ENCODE assay signal across 10 mouse cellular contexts in the genomic region with DNA sequence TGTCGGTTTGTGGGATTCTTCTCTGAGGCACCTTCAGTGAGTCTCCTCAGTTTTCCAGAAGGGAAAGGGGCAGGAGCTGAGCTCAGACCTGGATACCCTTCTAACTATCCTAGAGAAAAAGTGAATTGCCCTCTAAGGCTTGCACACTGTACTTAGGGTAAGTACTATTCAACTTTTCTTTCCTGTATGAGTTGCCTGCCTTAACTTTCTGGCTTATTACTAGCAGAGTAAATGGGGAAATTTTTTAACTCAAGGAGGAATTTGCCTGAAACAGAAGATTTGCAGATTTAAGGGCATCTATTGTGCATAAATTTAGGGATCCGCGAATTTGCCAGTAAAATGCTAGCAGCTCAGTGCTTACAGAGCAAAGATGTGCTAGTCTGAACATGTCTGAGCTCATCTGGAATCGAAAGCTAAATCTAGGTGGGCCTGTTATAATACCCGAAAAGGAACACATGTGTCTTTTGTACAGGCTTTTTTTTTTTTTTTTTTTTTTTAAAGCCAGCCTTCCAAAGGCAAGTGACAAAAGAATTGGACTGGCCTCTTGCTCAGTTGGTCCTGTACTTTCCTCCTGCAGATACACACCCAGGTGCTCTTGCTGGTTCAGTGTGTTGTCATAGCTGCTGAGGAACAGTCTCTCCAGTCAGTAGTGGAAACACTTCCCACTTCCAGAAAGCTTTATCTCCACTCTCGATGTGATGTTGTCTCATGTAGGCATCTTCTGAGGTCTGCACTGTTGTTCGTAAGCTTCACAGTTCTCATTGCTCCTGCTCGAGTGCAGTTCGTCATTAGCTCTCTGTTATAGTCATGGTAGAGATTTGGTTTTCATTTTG.
DNase-seq lines count a peak whose midpoint lies in the region; ATAC-seq and TF ChIP-seq lines count a peak whose summit lies in the region.
"Had no signal": no experiment of that assay in that cellular context is flagged by ENCODE, and none has a peak within 500 bp of the region (broad histone marks: within the 10 kb centered on the region; RNA-seq: fewer than 3 reads in every experiment).

No protein-coding gene starts in this region.

- no peak for TF ChIP-seq EP300 in lung, postnatal 0 days (IDR thresholded peaks at IDR 0.05)

- intact Hi-C loops in heart, postnatal 14 days (cut with DNase I), result loop anchor here (2.0 kb wide), 1 partner anchor 66 kb away; no protein-coding TSS in a partner anchor

- H3K36me3 ChIP-seq in heart, embryonic 15.5 days, result no peaks in the 10 kb centered on the region
- H3K36me3 ChIP-seq in embryonic facial prominence, embryonic 15.5 days, result no peaks in the 10 kb centered on the region
- no peaks in the 10 kb centered on the region for H3K36me3 ChIP-seq in midbrain, embryonic 16.5 days (ENCODE audit: control insufficient read depth, insufficient read depth, low read length)
- no peaks in the 10 kb centered on the region for H3K36me3 ChIP-seq in lung, postnatal 0 days (ENCODE audit: insufficient read depth, low read length)

- peak; percentile 41 for DNase-seq in cerebellum, adult 8-10 months
- no peak for DNase-seq in cerebellum, adult 9-10 months
- no peak for DNase-seq in heart, postnatal 14 days
- no peak for DNase-seq in lung, postnatal 0 days (ENCODE audit: low spot score)
- DNase-seq in right cerebral cortex, postnatal 14 days, result no peak

- peak overlapping the region; percentile 27; the same call in 1 of the 2 replicates for H3K27ac ChIP-seq in heart, embryonic 15.5 days
- H3K27ac ChIP-seq in embryonic facial prominence, embryonic 15.5 days (replicated peaks), result 0 out of 2 replicates have a peak overlapping the region, but pooled peaks have one; percentile 39
- H3K27ac ChIP-seq in midbrain, embryonic 16.5 days (ENCODE audit: low read length), result peak overlapping the region; percentile 69
- no peak overlapping the region for H3K27ac ChIP-seq in lung, postnatal 0 days (ENCODE audit: low read length)
- H3K27ac ChIP-seq: kidney, postnatal 0 days; liver, embryonic 14.5 days had no signal

- H3K4me1 ChIP-seq in heart, embryonic 15.5 days (replicated peaks), result peaks cover 22% of the 10 kb centered on the region
- H3K4me1 ChIP-seq in embryonic facial prominence, embryonic 15.5 days, result peaks cover 15% of the 10 kb centered on the region; the same call in 1 of the 2 replicates
- peaks cover 22% of the 10 kb centered on the region for H3K4me1 ChIP-seq in midbrain, embryonic 16.5 days (ENCODE audit: control insufficient read depth, insufficient read depth, low read length)
- H3K4me1 ChIP-seq in lung, postnatal 0 days (ENCODE audit: insufficient read depth, low read depth, low read length), result no peaks in the 10 kb centered on the region; the same call in 1 of the 2 replicates

- no peak for TF ChIP-seq CTCF in lung, postnatal 0 days (IDR thresholded peaks at IDR 0.05)

- H3K4me2 ChIP-seq in heart, embryonic 15.5 days, result peak overlapping the region; percentile 21
- H3K4me2 ChIP-seq in embryonic facial prominence, embryonic 15.5 days (replicated peaks), result no peak overlapping the region
- H3K4me2 ChIP-seq in midbrain, embryonic 16.5 days (ENCODE audit: low read length), result peak overlapping the region; percentile 50
- H3K4me2 ChIP-seq in lung, postnatal 0 days (replicated peaks; ENCODE audit: low read depth, low read length), result no peak overlapping the region

- no peaks in the 10 kb centered on the region for H3K27me3 ChIP-seq in heart, embryonic 15.5 days
- no peaks in the 10 kb centered on the region for H3K27me3 ChIP-seq in embryonic facial prominence, embryonic 15.5 days
- H3K27me3 ChIP-seq in midbrain, embryonic 16.5 days (ENCODE audit: control insufficient read depth, insufficient read depth, low read depth, low read length), result no peaks in the 10 kb centered on the region
- H3K27me3 ChIP-seq in lung, postnatal 0 days (replicated peaks; ENCODE audit: insufficient read depth, low read length), result no peaks in the 10 kb centered on the region

- 60% methylated on average over 9 of the region's 9 CpGs for WGBS in heart, embryonic 15.5 days
- 54% methylated on average over 9 of the region's 9 CpGs for WGBS in embryonic facial prominence, embryonic 15.5 days
- 50% methylated on average over 9 of the region's 9 CpGs for WGBS in midbrain, embryonic 16.5 days
- 83% methylated on average over 9 of the region's 9 CpGs for WGBS in lung, postnatal 0 days

- H3K9ac ChIP-seq in heart, embryonic 15.5 days, result no peak overlapping the region
- H3K9ac ChIP-seq in embryonic facial prominence, embryonic 15.5 days, result no peak overlapping the region
- peak overlapping the region; percentile 54 for H3K9ac ChIP-seq in midbrain, embryonic 16.5 days (ENCODE audit: low read depth, low read length)
- no peak overlapping the region for H3K9ac ChIP-seq in lung, postnatal 0 days (replicated peaks; ENCODE audit: low read depth)
- H3K9ac ChIP-seq: liver, embryonic 14.5 days had no signal

- H3K4me3 ChIP-seq in heart, embryonic 15.5 days, result no peak overlapping the region
- no peak overlapping the region for H3K4me3 ChIP-seq in embryonic facial prominence, embryonic 15.5 days (replicated peaks)
- peak overlapping the region; percentile 28 for H3K4me3 ChIP-seq in midbrain, embryonic 16.5 days (ENCODE audit: low read depth, low read length)
- H3K4me3 ChIP-seq in lung, postnatal 0 days (ENCODE audit: low read depth, low read length), result no peak overlapping the region

- no peaks in the 10 kb centered on the region for H3K9me3 ChIP-seq in heart, embryonic 15.5 days (replicated peaks)
- no peaks in the 10 kb centered on the region for H3K9me3 ChIP-seq in embryonic facial prominence, embryonic 15.5 days (replicated peaks)
- H3K9me3 ChIP-seq in midbrain, embryonic 16.5 days (replicated peaks; ENCODE audit: control insufficient read depth, low read length, poor library complexity, severe bottlenecking), result no peaks in the 10 kb centered on the region
- no peaks in the 10 kb centered on the region for H3K9me3 ChIP-seq in lung, postnatal 0 days (ENCODE audit: low read length)

- no peak for ATAC-seq in heart, embryonic 15.5 days (replicated peaks; ENCODE audit: insufficient number of reproducible peaks, insufficient read depth, low FRiP score, low read depth)
- no peak for ATAC-seq in embryonic facial prominence, embryonic 15.5 days (ENCODE audit: insufficient number of reproducible peaks, low FRiP score, low TSS enrichment, low read depth)
- ATAC-seq in midbrain, embryonic 16.5 days, result no peak
- no peak for ATAC-seq in lung, postnatal 0 days

Comparison
In these comparisons a context has a peak if more than half of its experiments do, and no peak if none do; other contexts are left out.
1. H3K4me2 ChIP-seq: peak in heart, embryonic 15.5 days (single experiment) and midbrain, embryonic 16.5 days (single experiment); none in embryonic facial prominence, embryonic 15.5 days (single experiment) and lung, postnatal 0 days (single experiment).